Mouse (Mus musculus) cerebral cortex, adult 2 months (tissue): ENCODE results near the gene Zfp398.

Source experiments
- WGBS: fragments of 180-500 bp; shearing (Covaris S2); methylation state at CpG from one replicate; pipeline ENCODE4 v1.1.7; 2018; 5-methylcytosine and 5-hydroxymethylcytosine counted together

Gene Zfp398

GRCm38 (mm10) chr6:47824241-47824640 lies 11.2 kb upstream of the Zfp398 start:
- 66% methylated on average over 2 of the region's 2 CpGs for WGBS

- 92% methylated on average over 4 of the region's 4 CpGs for WGBS
Observed at GRCm38 (mm10) chr6:47827462-47827861, 8.0 kb upstream of the Zfp398 start.

- WGBS, result 4% methylated on average over 1 of the region's 1 CpGs
Observed at GRCm38 (mm10) chr6:47828950-47829349, 6.5 kb upstream of the Zfp398 start.

- 2% methylated on average over 64 of the region's 64 CpGs for WGBS
Observed at GRCm38 (mm10) chr6:47830104-47831078, 5.1 kb upstream of the Zfp398 start, which contains the start of gene Zfp786. Gene Zfp786, minus strand, starts transcription at chr6:47830867.

- WGBS, result 91% methylated on average over 1 of the region's 1 CpGs
Observed at GRCm38 (mm10) chr6:47832220-47832619, 3.2 kb upstream of the Zfp398 start.

GRCm38 (mm10) chr6:47835984-47836521 lies 592 bp downstream of the Zfp398 start:
- under 1% methylated on average over 49 of the region's 49 CpGs for WGBS

- 70% methylated on average over 2 of the region's 2 CpGs for WGBS
Observed at GRCm38 (mm10) chr6:47837630-47838029, 2.2 kb downstream of the Zfp398 start.

- WGBS, result 85% methylated on average over 1 of the region's 1 CpGs
Observed at GRCm38 (mm10) chr6:47841077-47841476, 5.6 kb downstream of the Zfp398 start.

- WGBS, result 93% methylated on average over 2 of the region's 2 CpGs
Observed at GRCm38 (mm10) chr6:47841831-47842230, 6.4 kb downstream of the Zfp398 start.

- 94% methylated on average over 1 of the region's 1 CpGs for WGBS
Observed at GRCm38 (mm10) chr6:47842337-47842736, 6.9 kb downstream of the Zfp398 start.

- 90% methylated on average over 6 of the region's 6 CpGs for WGBS
Observed at GRCm38 (mm10) chr6:47857241-47857640, 21.8 kb downstream of the Zfp398 start.

- 91% methylated on average over 3 of the region's 3 CpGs for WGBS
Observed at GRCm38 (mm10) chr6:47857729-47858128, 22.3 kb downstream of the Zfp398 start.

- 96% methylated on average over 5 of the region's 5 CpGs for WGBS
Observed at GRCm38 (mm10) chr6:47872266-47872665, 36.8 kb downstream of the Zfp398 start.

GRCm38 (mm10) chr6:47877058-47877457 lies 41.6 kb downstream of the Zfp398 start, which contains the start of gene Zfp282:
Gene Zfp282, plus strand, starts transcription at chr6:47877204.
- 3% methylated on average over 9 of the region's 9 CpGs for WGBS

GRCm38 (mm10) chr6:47877461-47878132 lies 42.1 kb downstream of the Zfp398 start:
- under 1% methylated on average over 71 of the region's 71 CpGs for WGBS

- 0% methylated on average over 11 of the region's 11 CpGs for WGBS
Observed at GRCm38 (mm10) chr6:47878133-47878514, 42.7 kb downstream of the Zfp398 start.

GRCm38 (mm10) chr6:47878593-47878992 lies 43.1 kb downstream of the Zfp398 start:
- 29% methylated on average over 3 of the region's 3 CpGs for WGBS

GRCm38 (mm10) chr6:47879049-47879716 lies 43.7 kb downstream of the Zfp398 start:
- whole genome bisulfite sequencing, result 42% methylated on average over 4 of the region's 4 CpGs

- 96% methylated on average over 10 of the region's 10 CpGs for WGBS
Observed at GRCm38 (mm10) chr6:47880166-47880565, 44.7 kb downstream of the Zfp398 start.

GRCm38 (mm10) chr6:47888812-47889383 lies 53.4 kb downstream of the Zfp398 start:
- 85% methylated on average over 8 of the region's 8 CpGs for WGBS

GRCm38 (mm10) chr6:47899416-47899815 lies 64.0 kb downstream of the Zfp398 start:
- WGBS, result 87% methylated on average over 6 of the region's 6 CpGs
